Mouse (Mus musculus) layer of hippocampus, postnatal 25 days (tissue): ENCODE results near the gene Ggcx. TPM values are rescaled to one million over a fixed set of nuclear protein-coding genes. Genes with fewer than 3 reads are reported as not detected.
"Not testable (repeated sequence)": the region's sequence is repeated elsewhere in the genome, so short reads cannot be mapped to it uniquely, and the experiment has no call there.

Experiments used
- DNase-seq, 2 experiments: peaks; one replicate each; pipeline ENCODE4 v3.0.0; 2022; ENCODE audit warnings: mixed read lengths in 2 of 2, low spot score in 1 of 2; ENCODE audit errors: extremely low spot score in 1 of 2
- total RNA-seq, 2 experiments: library from RNA; stranded (reverse); gene quantifications; 2 replicates each; pipeline ENCODE4 v1.2.3; 2021

Gene Ggcx
- total RNA-seq, 2 experiments from 2014 or later, result 19.8 to 22.4 TPM

DNA sequence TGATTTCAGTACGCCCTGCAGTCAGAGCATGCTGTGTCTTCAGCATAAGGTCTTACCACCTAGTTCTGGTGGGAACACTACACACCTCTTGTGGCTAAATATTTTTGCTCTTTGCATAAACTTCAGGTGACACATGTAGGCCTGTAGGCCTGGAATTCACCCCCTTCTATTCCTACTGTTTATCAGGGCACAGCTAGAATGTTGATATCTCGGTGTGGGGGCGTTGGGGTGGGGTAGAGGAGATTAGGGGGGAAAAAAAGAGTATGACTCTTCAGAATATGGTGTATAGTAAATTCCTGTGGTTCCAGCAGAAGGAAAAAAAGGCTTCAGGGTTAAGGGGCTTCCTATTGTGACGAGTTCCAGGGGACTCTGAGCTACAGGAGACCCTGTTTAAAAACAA lies 42.5 kb downstream of the Ggcx start:
- no peak for DNase-seq

DNA sequence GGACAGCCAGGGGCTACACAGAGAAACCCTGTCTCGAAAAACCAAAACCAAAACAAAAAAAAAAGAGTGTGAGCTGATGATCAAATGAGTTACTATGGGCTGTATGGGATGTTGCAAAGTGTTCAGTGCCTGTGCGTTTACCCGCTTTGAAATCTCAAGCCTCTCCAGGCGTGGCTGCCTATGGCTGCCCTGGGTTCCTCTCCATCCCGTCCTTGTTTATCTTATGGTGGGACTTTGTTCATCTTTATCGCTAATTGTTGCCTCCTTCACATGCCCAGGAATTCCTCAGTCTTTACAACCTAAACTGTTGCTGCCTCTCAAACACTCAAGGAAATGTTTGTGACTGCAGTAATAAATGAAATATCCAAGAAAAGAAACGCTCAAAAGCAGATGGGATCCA lies 44.3 kb downstream of the Ggcx start:
- no peak for DNase-seq

GRCm38 (mm10) chr6:72458921-72459320 lies 44.8 kb downstream of the Ggcx start:
- DNase-seq, result no peak

DNA sequence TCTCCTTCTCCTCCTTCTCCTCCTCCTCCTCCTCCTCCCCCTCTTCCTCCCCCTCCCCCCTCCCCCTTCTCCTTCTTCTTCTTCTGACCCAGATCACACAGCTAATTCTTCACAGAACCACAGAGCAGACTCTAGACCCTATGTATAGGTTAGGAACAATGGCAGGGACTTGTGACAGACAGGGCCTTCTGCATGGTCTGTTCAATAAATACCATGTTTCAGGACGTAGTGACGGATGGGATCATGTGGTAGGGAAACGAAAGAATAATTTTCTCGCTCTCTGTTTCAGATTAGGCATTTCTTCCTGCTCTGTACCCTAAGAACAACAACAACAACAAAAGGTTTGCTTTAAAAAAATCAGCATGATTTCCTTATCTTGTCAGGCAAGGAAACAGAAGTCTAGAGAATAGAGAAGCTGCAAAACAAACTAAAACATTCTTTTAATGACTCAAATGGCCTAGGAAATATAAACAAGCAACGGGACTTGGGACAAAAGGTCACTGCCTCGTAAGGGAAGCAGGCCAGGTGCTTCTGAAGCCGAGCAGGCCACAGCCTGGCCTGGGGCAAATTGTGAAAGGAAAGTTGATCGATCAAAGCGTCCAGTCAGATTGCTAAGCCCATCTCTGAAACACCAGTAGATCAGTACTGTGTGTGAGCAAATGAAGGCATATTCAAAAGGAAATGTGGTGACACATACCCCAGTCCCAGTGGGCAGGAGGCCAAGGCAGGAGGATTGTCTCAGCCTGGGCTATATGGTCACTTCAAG lies 46.1 kb downstream of the Ggcx start:
- DNase-seq, result no peak

DNA sequence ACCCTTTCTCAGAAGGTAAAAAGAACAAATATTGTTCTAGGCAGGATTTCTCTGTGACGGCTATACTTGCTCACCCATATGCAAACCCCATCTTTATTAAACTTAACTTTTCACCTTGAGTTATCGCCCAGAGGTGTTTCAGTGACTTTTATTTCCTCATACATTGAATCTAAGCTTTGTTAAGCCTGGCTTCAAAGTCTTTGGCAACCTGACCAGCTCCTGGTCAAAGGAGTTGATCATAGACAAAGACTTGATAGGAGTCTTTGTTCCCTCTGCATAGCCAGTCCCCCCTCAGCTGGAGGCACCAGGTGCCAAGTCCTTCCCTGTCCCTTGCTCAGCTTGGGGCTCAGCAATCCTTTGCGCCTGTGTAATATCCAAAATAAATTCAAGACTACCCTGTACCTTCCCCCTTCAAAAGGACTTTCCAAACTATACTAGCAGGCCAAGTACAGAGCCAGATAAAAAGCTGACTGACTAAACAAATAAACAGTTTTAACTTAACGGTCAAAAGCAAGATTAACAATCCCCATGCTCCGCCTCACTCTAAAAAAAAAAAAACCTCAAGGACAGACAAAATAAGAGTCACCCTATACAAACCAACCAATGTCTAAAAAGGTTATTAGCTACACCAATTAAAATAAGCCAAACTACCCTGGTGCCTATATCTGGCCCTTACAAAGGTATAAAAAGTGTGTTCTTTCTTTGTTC lies 48.6 kb downstream of the Ggcx start:
- DNase-seq, result not testable (repeated sequence)

GRCm38 (mm10) chr6:72465361-72466157 lies 51.5 kb downstream of the Ggcx start:
- no peak for DNase-seq

- no peak for DNase-seq
Observed at GRCm38 (mm10) chr6:72466171-72466570, 52.1 kb downstream of the Ggcx start.

DNA sequence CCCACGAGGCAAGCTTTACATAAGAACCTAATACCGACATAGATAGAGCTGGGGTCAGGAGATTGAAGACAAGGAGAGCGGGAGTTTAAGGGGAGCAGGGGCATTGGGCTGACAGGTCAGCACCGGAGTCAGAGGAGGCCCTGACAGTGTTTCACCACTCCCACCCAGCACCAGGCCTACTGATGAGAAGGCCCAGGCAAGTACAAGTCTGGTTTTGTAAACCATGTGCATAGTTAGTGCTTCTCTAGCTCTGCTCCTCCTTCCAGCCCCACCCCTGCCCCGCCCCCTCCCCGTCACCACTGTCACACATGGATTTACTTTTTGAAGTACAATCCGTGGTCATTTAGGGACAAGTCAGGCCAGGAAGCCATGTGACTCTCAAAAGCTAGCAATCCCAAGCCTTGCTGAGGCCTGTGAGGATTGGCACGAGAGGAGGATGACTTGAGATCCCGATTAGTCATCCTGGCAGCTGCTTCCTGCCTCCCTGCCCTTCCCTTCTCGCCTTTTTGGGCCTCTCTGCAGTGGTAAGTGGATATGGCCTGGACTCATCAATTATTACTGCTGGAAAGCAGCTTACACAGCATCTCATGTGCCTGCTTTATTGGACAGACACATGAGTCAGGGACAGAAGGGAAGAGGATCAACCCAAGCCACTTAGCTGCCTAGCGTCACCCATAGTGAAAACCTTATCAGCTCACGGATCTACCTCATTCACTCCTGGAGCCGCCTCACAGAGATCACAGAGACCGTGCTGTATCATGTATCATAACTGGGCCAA lies 59.3 kb downstream of the Ggcx start:
- no peak for DNase-seq

DNA sequence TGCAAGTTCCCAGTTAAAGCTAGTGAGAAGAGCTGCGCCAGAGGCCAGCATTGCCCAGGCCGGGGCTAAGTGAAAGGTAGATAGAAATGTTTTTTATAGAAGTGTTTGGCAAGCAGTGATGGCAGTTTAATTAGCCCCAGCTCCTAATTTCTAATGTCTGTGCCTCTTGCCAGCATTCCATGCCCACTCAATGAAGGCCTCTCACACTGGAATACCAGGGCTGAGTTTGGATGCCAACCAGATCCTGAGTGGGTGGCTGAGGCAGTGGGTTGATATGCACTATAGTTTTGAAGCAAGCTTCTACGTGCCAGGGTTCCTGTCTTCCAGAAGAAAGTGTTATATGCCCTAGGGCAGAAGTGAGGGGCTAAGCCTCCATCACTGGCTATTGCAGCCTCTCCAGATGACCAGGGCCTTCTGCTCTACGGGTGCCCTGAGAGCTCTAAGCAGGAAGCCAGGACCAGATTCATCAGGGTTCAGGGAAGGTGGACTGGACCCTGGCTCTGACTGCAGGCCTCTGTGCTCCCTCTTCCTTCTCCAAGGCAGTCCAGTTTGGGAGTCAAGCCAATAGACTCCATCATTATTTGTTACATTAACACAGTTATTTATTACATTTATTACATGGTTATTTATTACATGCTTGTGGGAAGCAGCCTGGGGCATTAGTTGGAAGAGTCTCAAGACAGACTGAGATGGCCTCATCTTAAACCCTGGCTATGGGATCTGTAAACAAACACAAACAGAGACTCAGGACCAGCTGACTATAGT lies 61.3 kb downstream of the Ggcx start:
- DNase-seq, result no peak

DNA sequence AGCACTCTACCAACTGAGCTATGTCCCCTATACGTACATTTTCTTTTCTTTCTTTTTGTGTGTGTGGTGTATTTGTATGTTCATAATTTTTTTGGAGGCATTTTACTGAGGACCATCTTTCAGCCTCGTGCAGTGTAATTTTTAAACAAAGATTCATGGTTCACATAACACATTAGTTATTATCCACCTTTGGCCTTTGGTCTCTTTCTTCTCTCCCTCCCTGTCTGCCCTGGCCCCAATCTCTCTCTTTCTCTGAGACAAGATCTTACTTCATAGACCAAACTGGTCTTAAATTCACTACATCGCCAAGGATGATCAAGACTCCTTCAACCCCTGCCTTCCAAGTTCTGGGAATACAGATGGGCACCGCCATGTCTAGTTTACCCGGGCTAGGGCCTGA lies 62.7 kb downstream of the Ggcx start:
- no peak for DNase-seq

DNA sequence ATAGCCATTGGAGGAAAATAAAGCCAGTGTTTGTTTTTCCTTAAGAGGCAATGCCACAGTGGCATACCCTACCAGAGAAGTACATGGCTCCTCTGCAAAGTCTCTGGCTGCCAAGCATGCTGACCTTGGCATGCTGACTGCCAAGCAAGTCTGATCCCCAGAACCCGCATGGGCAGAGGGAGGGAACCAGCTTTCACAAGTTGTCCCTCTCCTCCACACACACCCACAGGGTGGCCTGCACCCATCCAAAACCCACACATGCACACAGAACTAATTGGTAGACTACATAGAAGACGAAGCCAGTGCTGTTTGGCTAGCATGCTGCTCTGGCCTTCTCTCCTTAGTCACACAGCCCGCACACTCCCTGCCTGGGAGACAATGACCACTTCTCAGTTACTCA lies 63.5 kb downstream of the Ggcx start:
- no peak for DNase-seq

DNA sequence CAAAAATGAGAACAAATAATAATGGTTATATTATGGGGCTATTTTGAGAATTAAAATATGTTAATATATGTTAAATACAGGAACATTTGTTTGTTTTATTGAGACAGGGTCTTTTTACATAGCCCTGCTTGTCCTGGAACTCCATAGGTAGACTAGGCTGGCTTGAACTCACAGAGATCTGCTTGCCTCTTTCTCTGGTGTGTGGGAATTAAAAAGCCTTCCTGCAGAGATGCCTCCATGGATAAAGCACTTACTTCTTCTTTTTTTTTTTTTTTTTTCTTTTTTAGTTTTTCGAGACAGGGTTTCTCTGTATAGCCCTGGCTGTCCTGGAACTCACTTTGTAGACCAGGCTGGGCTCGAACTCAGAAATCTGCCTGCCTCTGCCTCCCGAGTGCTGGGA lies 64.6 kb downstream of the Ggcx start:
- not testable (repeated sequence) for DNase-seq

DNA sequence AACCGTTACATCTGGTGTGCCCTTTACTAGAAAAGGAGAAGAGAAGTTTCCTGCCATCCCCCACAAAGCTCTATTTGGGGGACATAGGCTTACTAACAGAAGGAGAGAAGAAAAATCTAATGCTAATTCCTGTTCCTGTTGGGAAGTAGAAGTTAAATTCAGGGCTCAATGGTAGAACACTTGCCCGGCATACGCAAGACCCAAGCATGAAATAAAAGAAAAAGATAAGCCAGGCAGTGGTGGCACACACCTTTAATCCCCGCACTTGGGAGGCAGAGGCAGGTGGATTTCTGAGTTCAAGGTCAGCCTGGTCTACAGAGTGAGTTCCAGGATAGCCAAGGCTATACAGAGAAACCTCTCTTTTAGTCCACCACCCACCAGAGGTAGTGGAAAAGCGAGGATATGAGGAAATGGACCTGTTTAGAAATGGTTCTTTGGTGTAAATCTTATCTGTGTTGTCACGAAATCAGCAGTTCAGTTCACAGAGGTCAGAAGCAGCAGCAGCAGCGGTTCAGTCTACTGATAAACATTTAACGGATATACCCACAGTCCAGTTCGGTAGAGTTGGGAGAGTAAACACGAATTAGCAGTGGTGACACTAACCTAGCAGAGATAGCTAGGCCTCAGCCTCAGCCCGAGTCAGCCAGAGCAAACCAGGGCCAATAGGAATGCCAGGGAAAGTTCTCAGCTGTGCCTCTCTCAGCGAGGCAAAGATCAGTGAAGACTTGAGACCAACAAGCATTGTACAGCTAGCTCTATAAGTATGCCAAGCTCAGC lies 65.7 kb downstream of the Ggcx start:
- no peak for DNase-seq

- DNase-seq, result no peak
Observed at GRCm38 (mm10) chr6:72480422-72480702, 66.3 kb downstream of the Ggcx start.

Other genes with a start within 250 kb of the Ggcx start
- 1 to 10 TPM; 2.3 to 2.8 TPM for gene Atoh8, start 178.7 kb upstream of the Ggcx start, total RNA-seq
- not detected for gene Sftpb, start 109.7 kb upstream of the Ggcx start, total RNA-seq
- 10 to 100 TPM; 31.4 to 36.4 TPM for gene Usp39, start 69.1 kb upstream of the Ggcx start, total RNA-seq
- 10 to 100 TPM; 13.1 to 15.8 TPM for gene 0610030E20Rik, start 67.0 kb upstream of the Ggcx start, total RNA-seq
- gene Tmem150a, start 58.9 kb upstream of the Ggcx start, total RNA-seq, result 10 to 100 TPM in 1 of 2 experiments, 1 to 10 TPM in 1; 8.5 to 11.9 TPM
- gene Rnf181, start 47.4 kb upstream of the Ggcx start, total RNA-seq, result 10 to 100 TPM; 75.9 to 83.5 TPM
- 1 to 10 TPM; 3.9 to 4.6 TPM for gene Vamp5, start 33.8 kb upstream of the Ggcx start, total RNA-seq
- gene Vamp8, start 23.6 kb upstream of the Ggcx start, total RNA-seq, result 10 to 100 TPM; 14.3 to 16.2 TPM
- gene Mat2a, start 25.2 kb downstream of the Ggcx start, total RNA-seq, result 100 to 1,000 TPM; 155 to 171 TPM
- gene Sh2d6, start 107.4 kb downstream of the Ggcx start, total RNA-seq, result 1 to 10 TPM in 1 of 2 experiments, under 1 TPM in 1; 0.62 to 1.3 TPM
- 1 to 10 TPM; 3.5 to 4.0 TPM for gene Capg, start 130.1 kb downstream of the Ggcx start, total RNA-seq
- 10 to 100 TPM; 22.0 to 23.4 TPM for gene Elmod3, start 184.1 kb downstream of the Ggcx start, total RNA-seq
- 10 to 100 TPM; 57.8 to 58.7 TPM for gene Retsat, start 184.2 kb downstream of the Ggcx start, total RNA-seq
- gene Tgoln1, start 202.7 kb downstream of the Ggcx start, total RNA-seq, result 10 to 100 TPM; 80.3 to 85.0 TPM